Mouse (Mus musculus) liver, embryonic 12.5 days (tissue): ENCODE measurements around the gene Naaladl2. TPM values are rescaled to one million over a fixed set of nuclear protein-coding genes. Genes with fewer than 3 reads are reported as not detected.

ENCODE experiments used
- ATAC-seq: fragments of 200-750 bp; cut with Nextera tagmentation; 2 replicates; pipeline ENCODE4 v1.8.0; 2017; ENCODE audit warnings: moderate number of reproducible peaks, mild to moderate bottlenecking, moderate library complexity
- H3K27ac ChIP-seq: fragments of 300-500 bp; sonication (generic); 2 replicates; pipeline ENCODE4 v1.5.1; 2016; ENCODE audit warnings: mild to moderate bottlenecking
- H3K27me3 ChIP-seq: fragments of 300-500 bp; sonication (generic); replicated peaks from 2 replicates; pipeline ENCODE4 v1.6.1; 2016; ENCODE audit warnings: mild to moderate bottlenecking, moderate library complexity
- H3K36me3 ChIP-seq: fragments of 300-500 bp; sonication (generic); 2 replicates; pipeline ENCODE4 v1.6.1; 2016; ENCODE audit warnings: mild to moderate bottlenecking, moderate library complexity
- H3K4me1 ChIP-seq: fragments of 300-500 bp; sonication (generic); 2 replicates; pipeline ENCODE4 v1.6.1; 2016
- H3K4me2 ChIP-seq: fragments of 300-500 bp; sonication (generic); 2 replicates; pipeline ENCODE4 v1.6.1; 2016; ENCODE audit warnings: mild to moderate bottlenecking, moderate library complexity
- H3K4me3 ChIP-seq: fragments of 300-500 bp; sonication (generic); 2 replicates; pipeline ENCODE4 v1.5.1; 2016; ENCODE audit warnings: mild to moderate bottlenecking, moderate library complexity
- H3K9ac ChIP-seq: fragments of 300-500 bp; sonication (generic); 2 replicates; pipeline ENCODE4 v1.6.1; 2016; ENCODE audit warnings: mild to moderate bottlenecking, moderate library complexity
- H3K9me3 ChIP-seq: fragments of 300-500 bp; sonication (generic); replicated peaks from 2 replicates; pipeline ENCODE4 v1.6.1; 2016; ENCODE audit warnings: mild to moderate bottlenecking, moderate library complexity
- WGBS: fragments of 180-500 bp; shearing (Covaris S2); methylation state at CpG from one replicate; pipeline ENCODE4 v1.1.7; 2016; ENCODE audit not compliant: insufficient replicate concordance; 5-methylcytosine and 5-hydroxymethylcytosine counted together
- polyA plus RNA-seq: library from polyadenylated mRNA; unstranded; fragments of >200 nt; fragmentation: Nextera tagmentation; extraction: Ambion mirVana; gene quantifications from 2 replicates; pipeline ENCODE4 v1.2.1, GENCODE M21; 2016

Naaladl2 gene
- polyA plus RNA-seq, 1 experiment from 2014 or later, result 0.25 TPM

DNA sequence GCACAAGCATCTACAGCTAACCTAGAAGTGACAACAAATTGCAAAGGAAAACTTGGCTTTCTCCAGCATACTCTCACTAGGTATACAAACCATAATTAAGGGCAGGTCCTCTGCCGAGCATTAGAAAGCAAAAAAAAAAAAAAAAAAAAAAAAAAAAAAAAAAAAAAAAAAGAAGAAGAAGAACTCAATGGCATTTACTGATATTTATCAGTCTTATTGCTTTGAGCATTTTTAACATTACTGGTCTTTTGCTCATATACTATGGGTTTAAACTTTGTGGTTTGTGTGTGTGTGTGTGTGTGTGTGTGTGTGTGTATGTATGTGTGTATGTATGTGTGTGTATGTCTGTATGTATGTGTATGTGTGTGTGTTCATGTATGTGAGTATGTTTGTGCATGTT lies 1006.1 kb downstream of the Naaladl2 start:
- H3K4me2 ChIP-seq, result no peak overlapping the region
- no peak overlapping the region for H3K4me3 ChIP-seq
- no peak overlapping the region for H3K27ac ChIP-seq
- H3K9me3 ChIP-seq, result no peaks in the 10 kb centered on the region
- no peaks in the 10 kb centered on the region for H3K36me3 ChIP-seq
- H3K27me3 ChIP-seq, result no peaks in the 10 kb centered on the region
- H3K9ac ChIP-seq, result no peak overlapping the region
- no peaks in the 10 kb centered on the region for H3K4me1 ChIP-seq
- 41% methylated on average over 1 of the region's 1 CpGs for WGBS
- ATAC-seq, result no peak

DNA sequence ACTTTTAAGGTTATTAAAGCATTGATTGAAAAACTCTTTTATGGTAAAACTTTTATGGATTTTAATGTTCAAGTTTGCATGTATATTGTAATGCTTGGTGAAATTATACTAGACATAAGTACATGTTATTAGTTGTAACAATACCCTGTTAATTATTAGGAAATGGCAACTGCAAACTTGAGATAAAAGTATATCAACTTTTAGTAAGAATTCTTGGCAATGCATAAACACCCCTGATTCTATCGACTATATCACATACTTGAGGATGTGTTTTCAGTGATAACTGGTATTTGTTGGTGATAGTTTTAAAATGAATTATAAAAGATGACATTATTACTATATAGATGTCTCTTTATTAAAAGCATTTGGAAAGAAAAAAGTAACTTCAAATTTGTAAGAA lies 1017.9 kb downstream of the Naaladl2 start:
- WGBS, result 49% methylated on average over 1 of the region's 1 CpGs
- no peak overlapping the region for H3K9ac ChIP-seq
- H3K27me3 ChIP-seq, result no peaks in the 10 kb centered on the region
- H3K4me1 ChIP-seq, result no peaks in the 10 kb centered on the region
- no peak overlapping the region for H3K27ac ChIP-seq
- ATAC-seq, result no peak
- H3K4me3 ChIP-seq, result no peak overlapping the region
- no peaks in the 10 kb centered on the region for H3K9me3 ChIP-seq
- no peaks in the 10 kb centered on the region for H3K36me3 ChIP-seq
- H3K4me2 ChIP-seq, result no peak overlapping the region

DNA sequence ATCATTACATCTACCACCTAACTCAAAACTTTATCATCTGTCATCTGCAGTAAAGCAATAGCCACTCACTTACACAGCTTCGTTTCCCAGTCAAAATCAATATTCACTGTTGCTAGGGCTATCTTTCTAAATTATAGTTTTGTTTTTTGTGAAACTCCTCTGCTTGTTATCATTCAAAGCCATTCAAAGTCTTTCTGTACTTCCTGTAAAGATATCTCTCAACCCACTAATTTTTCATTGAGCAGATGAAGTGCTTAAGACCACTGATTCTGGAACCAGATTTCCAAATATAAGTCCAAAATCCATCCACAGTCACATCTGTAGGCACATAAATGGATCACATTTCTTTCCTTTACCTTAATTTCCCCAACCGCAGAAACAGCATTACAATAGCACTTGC lies 1020.0 kb downstream of the Naaladl2 start:
- H3K4me3 ChIP-seq, result no peak overlapping the region
- no peak overlapping the region for H3K4me2 ChIP-seq
- H3K4me1 ChIP-seq, result no peaks in the 10 kb centered on the region
- ATAC-seq, result no peak
- no peak overlapping the region for H3K27ac ChIP-seq
- 61% methylated on average over 2 of the region's 2 CpGs for WGBS
- no peaks in the 10 kb centered on the region for H3K27me3 ChIP-seq
- H3K36me3 ChIP-seq, result no peaks in the 10 kb centered on the region
- no peak overlapping the region for H3K9ac ChIP-seq
- H3K9me3 ChIP-seq, result no peaks in the 10 kb centered on the region

DNA sequence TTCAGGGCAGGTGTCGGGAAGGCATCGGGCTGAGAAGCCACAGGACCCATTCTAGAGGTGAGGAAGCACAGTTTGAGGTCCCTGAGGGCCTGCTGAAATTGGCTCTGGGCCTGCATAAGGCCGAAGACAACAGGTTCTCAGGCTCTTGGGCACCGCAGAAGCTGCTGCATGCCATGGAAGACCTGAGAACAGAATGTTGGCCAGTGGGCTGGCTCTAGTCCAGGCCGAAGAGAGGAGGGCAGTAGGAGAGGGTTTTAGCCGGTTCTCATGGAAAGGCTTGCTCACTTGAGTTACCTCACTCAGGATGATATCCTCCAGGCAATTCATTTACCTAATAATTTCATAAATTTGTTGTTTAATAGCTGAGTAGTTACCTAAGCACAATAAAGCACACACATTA lies 1025.9 kb downstream of the Naaladl2 start:
- Histone ChIP-seq H3K27me3 (no peaks in the 10 kb centered on the region), H3K4me2 (no peak overlapping the region), H3K27ac (no peak overlapping the region), H3K4me1 (no peaks in the 10 kb centered on the region), H3K9me3 (no peaks in the 10 kb centered on the region), H3K4me3 (no peak overlapping the region), H3K9ac (no peak overlapping the region), H3K36me3 (no peaks in the 10 kb centered on the region)
- 68% methylated on average over 6 of the region's 6 CpGs for WGBS
- no peak for ATAC-seq

DNA sequence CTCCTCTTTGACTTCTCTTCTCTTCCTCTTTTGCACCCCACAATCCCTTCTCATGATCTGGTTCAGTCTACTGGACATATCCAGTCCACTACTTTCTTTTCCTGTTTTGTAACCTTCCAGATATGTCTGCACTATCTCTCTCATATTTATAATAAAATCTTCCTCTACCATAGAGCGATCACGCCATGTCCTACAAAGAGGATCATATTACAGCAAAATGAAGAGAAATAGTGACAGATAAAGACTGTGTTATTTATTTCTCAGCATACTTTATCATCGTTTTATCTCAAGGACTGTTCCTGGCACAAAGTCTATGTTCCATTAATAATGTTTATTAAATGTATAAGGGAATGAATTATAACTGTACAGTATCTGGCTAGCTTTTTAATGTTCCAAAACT lies 1029.2 kb downstream of the Naaladl2 start:
- H3K36me3 ChIP-seq, result no peaks in the 10 kb centered on the region
- H3K27me3 ChIP-seq, result no peaks in the 10 kb centered on the region
- no peaks in the 10 kb centered on the region for H3K4me1 ChIP-seq
- no peak overlapping the region for H3K9ac ChIP-seq
- no peak overlapping the region for H3K4me2 ChIP-seq
- H3K9me3 ChIP-seq, result no peaks in the 10 kb centered on the region
- ATAC-seq, result no peak
- no peak overlapping the region for H3K4me3 ChIP-seq
- no peak overlapping the region for H3K27ac ChIP-seq
- WGBS, result 49% methylated on average over 3 of the region's 3 CpGs

DNA sequence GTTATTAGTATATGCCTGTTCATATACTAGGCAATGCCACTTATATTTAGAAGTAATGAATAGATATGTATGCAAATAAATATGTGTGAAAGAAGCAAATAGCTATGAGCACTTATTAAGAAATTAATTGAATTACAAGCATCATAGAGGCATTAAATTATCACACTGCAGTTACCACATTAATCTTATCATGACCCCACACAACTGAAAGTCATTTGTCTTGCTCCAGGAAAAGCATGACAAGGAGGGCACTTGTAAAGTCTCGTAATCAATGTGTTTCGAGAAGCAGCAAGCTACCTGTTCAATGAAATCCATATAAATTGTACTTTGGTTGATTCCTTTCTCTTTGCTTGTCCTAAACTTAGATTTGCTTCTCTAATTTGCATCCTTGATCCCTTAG lies 1030.7 kb downstream of the Naaladl2 start:
- Histone ChIP-seq H3K4me2 (no peak overlapping the region), H3K4me1 (no peaks in the 10 kb centered on the region), H3K27me3 (no peaks in the 10 kb centered on the region), H3K27ac (no peak overlapping the region), H3K36me3 (no peaks in the 10 kb centered on the region), H3K9me3 (no peaks in the 10 kb centered on the region), H3K9ac (no peak overlapping the region), H3K4me3 (no peak overlapping the region)
- no peak for ATAC-seq
- 63% methylated on average over 2 of the region's 2 CpGs for WGBS

DNA sequence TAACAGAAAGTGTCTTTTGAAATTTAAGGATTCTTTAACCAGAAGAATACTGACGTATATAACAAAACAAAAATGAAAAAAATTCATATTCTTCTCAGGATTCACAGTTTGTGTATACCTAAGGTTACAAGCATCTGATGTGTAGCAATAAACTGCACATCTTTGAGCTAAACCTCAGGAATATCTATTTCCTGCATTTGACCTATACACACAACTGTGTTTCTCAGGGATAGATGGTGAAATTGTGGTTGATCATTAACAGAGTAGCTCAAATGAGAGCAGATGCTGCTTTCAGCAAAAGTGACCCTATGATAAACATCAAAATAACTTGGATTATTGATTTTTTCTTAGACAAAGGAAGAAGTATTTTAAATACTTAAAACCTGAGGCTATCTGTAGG lies 1037.7 kb downstream of the Naaladl2 start:
- Histone ChIP-seq H3K4me1 (no peaks in the 10 kb centered on the region), H3K27ac (no peak overlapping the region), H3K9ac (no peak overlapping the region), H3K9me3 (no peaks in the 10 kb centered on the region), H3K36me3 (no peaks in the 10 kb centered on the region), H3K27me3 (no peaks in the 10 kb centered on the region), H3K4me3 (no peak overlapping the region), H3K4me2 (no peak overlapping the region)
- no peak for ATAC-seq
- WGBS, result 54% methylated on average over 1 of the region's 1 CpGs

DNA sequence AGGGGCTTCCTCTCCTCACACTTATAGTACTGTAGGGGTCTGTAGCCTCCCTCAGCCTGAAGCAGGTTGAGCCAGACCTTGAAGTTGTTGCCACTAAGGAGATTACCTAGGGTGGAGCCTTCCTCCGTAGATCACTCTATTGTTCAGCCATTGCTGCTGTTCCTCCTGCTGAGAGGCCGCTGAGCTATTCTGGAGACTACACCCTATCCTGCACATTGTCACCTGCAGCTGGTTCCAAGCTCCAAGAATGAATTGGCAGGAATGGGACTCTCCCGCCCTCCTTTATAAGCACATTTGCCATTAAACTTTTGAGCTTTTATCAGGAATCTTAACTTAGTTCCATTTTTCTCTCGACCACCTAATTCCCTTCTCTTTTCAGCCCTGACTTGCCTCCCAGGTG lies 1064.3 kb downstream of the Naaladl2 start:
- Histone ChIP-seq H3K4me3 (no peak overlapping the region), H3K9ac (no peak overlapping the region), H3K27ac (no peak overlapping the region), H3K4me2 (no peak overlapping the region), H3K4me1 (no peaks in the 10 kb centered on the region), H3K9me3 (no peaks in the 10 kb centered on the region), H3K36me3 (no peaks in the 10 kb centered on the region), H3K27me3 (no peaks in the 10 kb centered on the region)
- 51% methylated on average over 4 of the region's 4 CpGs for WGBS
- ATAC-seq, result no peak

DNA sequence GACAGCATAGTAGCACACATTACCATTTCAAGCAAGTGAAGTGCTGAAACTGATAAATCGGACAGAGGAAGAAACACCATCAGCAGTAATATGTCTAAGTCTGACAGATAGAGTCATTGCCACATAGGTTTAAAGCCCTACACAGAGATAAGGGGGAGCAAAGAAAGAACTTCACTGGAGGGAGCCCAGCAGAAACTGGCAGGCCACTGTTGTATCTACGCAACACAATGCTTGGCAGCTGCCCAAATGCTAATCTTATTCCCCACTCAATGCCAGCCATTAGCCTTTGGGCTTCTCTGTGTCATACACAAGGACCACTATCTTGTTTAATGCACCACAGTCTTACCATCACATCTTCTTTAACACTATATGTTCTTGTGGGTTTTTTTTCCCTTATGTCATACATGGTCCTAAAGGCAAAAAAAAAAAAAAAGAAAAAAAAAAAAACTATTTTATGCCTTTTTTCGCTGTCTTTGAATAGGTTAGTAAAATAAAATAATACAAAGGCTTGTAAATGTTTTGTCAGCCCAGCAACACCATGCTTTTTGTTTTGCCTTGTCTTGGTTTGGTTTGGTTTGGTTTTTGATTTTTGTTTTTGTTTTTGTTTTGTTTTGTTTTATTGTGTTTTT lies 1072.8 kb downstream of the Naaladl2 start:
- Histone ChIP-seq H3K27ac (no peak overlapping the region), H3K4me1 (no peaks in the 10 kb centered on the region), H3K36me3 (no peaks in the 10 kb centered on the region), H3K27me3 (no peaks in the 10 kb centered on the region), H3K9ac (no peak overlapping the region), H3K9me3 (no peaks in the 10 kb centered on the region), H3K4me2 (no peak overlapping the region), H3K4me3 (no peak overlapping the region)
- ATAC-seq, result no peak
- WGBS, result 57% methylated on average over 3 of the region's 3 CpGs

DNA sequence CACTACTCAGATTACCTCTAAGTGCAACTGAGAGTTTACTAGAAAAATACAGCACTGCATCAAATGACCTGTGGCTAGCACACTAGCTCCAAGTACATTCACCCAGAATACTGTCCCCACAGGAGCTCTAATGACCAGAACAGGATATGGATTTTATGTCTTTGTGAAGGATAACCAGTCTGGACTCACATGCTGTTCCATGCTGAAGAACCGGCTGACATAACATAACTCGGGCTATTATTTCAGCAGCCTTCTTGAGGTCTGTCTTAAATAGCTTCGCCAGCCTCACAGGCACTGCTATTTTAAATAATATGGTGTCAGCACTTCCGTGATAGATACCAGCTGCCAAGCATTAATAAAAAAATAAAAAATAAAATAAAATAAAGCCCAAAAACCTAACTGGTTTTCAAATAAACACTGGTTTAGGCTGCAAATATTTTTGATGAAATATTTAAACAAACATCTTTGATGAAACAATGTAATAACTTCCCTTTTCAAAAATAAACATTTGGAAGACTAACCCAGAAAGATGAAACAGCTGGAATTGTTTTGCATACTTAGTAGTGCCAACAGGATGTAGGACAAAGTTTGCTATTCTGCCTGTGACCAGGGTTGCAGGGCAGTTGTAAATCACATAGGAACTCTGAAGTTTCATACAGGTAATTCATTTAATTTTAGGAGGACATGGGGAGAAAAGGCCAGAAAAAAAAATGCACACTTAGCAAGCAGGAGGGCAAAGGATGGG lies 1073.5 kb downstream of the Naaladl2 start:
- Histone ChIP-seq H3K4me1 (no peaks in the 10 kb centered on the region), H3K9me3 (no peaks in the 10 kb centered on the region), H3K9ac (no peak overlapping the region), H3K36me3 (no peaks in the 10 kb centered on the region), H3K27me3 (no peaks in the 10 kb centered on the region), H3K4me3 (no peak overlapping the region), H3K27ac (no peak overlapping the region), H3K4me2 (no peak overlapping the region)
- ATAC-seq, result no peak
- 64% methylated on average over 4 of the region's 4 CpGs for WGBS

DNA sequence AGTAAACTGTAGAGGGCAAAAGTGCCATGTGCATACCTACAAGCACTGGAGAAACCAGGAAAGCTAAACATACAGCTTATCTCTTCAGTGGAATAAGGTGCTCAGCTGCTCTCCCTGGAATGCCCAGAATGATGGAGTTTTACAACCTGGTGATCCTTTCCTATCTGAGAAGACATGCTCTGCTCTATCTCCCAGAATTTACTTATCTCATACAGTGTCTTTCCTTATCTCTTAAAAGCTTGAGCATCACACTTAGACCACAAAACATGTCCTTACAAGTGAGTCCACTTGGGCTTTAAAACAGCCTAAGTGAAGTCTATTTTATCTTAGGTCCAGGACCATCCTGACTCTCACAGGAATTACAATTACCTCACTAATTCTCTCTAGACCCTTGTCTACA lies 1095.8 kb downstream of the Naaladl2 start:
- no peaks in the 10 kb centered on the region for H3K27me3 ChIP-seq
- no peak overlapping the region for H3K27ac ChIP-seq
- no peak overlapping the region for H3K4me3 ChIP-seq
- no peaks in the 10 kb centered on the region for H3K4me1 ChIP-seq
- ATAC-seq, result no peak
- no peaks in the 10 kb centered on the region for H3K9me3 ChIP-seq
- no peak overlapping the region for H3K4me2 ChIP-seq
- H3K9ac ChIP-seq, result no peak overlapping the region
- H3K36me3 ChIP-seq, result no peaks in the 10 kb centered on the region

DNA sequence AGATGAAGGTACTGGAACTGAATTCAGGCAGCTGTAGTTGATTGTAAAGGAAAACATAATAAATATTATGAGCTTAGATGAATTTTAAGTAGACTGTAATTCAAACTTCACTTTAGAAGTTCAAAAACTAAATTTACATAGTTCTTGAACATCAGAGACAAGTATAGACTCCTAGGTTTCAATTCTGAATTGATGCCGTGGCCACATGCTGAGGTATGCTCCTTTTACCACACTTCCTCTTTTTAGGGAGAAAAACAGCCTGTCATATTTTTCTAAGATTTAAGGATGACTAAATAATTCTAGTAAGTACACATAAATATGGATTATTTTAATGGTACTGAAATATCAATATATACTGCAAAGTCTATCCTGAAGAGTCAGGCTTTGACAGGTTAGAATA lies 1142.3 kb downstream of the Naaladl2 start:
- H3K4me1 ChIP-seq, result no peaks in the 10 kb centered on the region
- H3K9ac ChIP-seq, result no peak overlapping the region
- WGBS, result 68% methylated on average over 1 of the region's 1 CpGs
- no peak overlapping the region for H3K4me3 ChIP-seq
- no peaks in the 10 kb centered on the region for H3K36me3 ChIP-seq
- no peak for ATAC-seq
- no peaks in the 10 kb centered on the region for H3K9me3 ChIP-seq
- no peak overlapping the region for H3K27ac ChIP-seq
- no peak overlapping the region for H3K4me2 ChIP-seq
- no peaks in the 10 kb centered on the region for H3K27me3 ChIP-seq

DNA sequence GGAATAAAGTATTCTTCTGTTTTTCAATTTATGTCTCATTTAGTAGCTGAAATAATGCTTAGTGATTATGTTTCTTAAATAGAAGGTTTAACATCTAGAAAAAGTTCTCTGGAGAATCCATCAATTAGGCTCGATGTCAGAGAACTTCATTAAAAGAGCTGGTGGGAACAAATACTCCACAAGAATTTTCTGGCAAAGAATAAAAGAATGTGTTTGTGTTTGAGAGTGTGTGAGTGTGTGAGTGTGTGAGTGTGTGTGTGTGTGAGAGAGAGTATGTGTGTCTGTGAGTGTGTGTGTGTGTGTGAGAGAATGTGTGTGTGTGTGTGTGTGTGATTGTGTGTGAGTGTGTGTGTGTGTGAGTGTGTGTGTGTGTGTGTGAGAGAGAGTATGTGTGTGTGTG lies 1170.3 kb downstream of the Naaladl2 start:
- Histone ChIP-seq H3K27ac (no peak overlapping the region), H3K36me3 (no peaks in the 10 kb centered on the region), H3K4me2 (no peak overlapping the region), H3K4me1 (no peaks in the 10 kb centered on the region), H3K9me3 (no peaks in the 10 kb centered on the region), H3K27me3 (no peaks in the 10 kb centered on the region), H3K4me3 (no peak overlapping the region), H3K9ac (no peak overlapping the region)
- ATAC-seq, result no peak
- 74% methylated on average over 1 of the region's 1 CpGs for WGBS
